Mouse (Mus musculus): Measurements from ENCODE around the gene Nphp4. TPM values are rescaled to one million over a fixed set of nuclear protein-coding genes. Genes with fewer than 3 reads are reported as not detected.
A peak's percentile ranks its signal among the peaks of the same experiment; 100 is the strongest.
"Not testable (repeated sequence)": the region's sequence is repeated elsewhere in the genome, so short reads cannot be mapped to it uniquely, and the experiment has no call there.

Gene Nphp4
- polyA plus RNA-seq, 1 experiment from 2014 or later: 9.9 TPM

DNA sequence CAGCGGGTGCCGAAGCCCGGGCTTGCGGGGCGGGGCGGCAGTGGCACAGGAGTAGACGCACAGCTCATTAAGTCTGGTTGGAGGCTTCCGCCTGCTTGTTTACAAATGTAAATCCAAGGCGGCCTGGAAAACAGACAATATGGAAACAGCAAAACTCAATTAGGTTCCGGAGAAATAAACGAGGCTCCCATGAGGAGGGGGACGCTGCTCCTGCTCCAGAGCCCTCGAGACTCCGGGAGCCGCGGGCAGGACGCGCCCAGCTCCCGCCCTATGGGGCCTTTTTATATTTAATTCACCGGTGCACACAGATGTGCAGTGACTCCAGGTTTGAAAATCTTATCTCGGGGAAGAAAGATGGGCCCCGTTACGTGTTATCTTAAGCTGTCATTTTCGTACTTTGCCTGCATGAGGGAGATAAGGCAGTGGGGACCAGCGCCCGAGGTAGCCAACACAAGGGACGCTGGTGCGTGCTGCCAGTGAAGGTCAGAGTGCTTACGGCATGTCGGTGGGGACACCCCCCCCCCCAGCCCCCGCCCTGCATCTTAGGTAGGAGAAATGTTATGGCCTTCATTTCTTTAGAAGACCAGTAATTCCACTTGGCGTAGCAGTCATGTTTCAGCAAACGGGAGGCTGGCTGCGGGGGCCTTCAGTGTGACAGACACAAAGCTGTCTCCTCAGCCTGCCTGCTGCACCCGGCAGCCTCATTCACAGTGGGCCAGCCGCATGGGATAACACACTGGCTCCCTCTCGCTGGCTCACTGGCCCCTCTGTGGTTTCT, 71.6 kb downstream of the Nphp4 start:
- peak overlapping the region; percentile 75 for H3K27ac ChIP-seq
- H3K4me1 ChIP-seq (replicated peaks): peaks cover 44% of the 10 kb centered on the region
- no peak for DNase-seq (ENCODE audit: low spot score)
- H3K9me3 ChIP-seq: peaks cover 12% of the 10 kb centered on the region; the same call in 1 of the 2 replicates
- no peaks in the 10 kb centered on the region for H3K27me3 ChIP-seq (ENCODE audit: insufficient read depth, poor library complexity, severe bottlenecking)
- peaks cover 33% of the 10 kb centered on the region for H3K36me3 ChIP-seq
- 47% methylated on average over 37 of the region's 37 CpGs for WGBS
- H3K4me3 ChIP-seq: no peak overlapping the region

DNA sequence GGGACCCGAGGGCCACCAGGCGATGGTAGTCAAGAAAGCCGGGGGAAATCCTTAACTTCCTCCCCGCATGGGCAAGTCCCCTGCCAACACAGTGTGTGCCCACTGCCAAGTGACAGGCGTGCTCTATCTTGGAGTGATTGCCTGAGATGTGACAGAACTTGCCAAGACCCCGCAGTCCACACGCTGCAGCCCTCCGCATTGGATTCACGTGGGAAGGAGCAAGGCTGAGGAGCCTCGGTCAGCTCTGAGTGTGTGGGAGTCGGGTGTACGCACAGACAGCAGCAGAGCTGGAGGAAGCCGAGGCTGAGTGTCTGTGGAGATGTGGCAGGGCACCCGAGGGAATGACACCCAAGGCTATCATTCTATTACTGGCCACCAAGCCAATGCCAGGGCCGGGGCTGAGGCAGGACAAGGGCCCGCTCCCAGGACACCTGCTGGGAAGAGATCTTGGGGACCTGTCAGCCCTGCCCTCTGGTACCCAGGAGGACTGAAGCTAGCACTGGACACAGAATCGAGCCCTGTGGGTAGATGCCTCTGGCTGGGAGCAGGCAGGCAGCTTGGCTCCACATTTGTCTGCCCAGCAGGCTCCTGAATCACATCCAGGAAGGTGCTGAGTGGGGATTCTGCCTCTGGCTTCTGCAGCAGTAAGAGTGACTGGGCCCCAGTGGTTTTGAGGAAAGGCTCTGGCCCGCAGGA, 73.1 kb downstream of the Nphp4 start:
- 90% methylated on average over 18 of the region's 18 CpGs for WGBS
- peaks cover 21% of the 10 kb centered on the region for H3K36me3 ChIP-seq

DNA sequence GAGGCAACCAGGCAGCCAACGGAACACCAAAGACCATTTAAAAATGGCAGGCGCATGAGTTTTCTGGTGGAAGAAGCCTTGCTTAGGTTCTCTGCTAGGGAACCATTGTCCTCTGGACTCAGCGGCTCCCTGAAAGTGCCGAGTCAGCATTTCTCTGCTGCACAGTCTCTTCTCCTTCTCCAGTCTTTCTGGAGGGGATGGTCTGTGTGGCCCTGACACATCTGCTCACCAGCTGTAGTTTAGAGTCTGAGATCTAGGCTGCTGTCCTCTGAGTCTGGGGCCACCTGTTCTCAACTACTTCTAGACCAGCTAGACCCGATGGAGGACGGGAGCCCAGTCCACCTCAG, 73.7 kb downstream of the Nphp4 start:
- Histone ChIP-seq H3K36me3 (peaks cover 16% of the 10 kb centered on the region), H3K27me3 (ENCODE audit: insufficient read depth, poor library complexity, severe bottlenecking) (no peaks in the 10 kb centered on the region), H3K27ac (peak overlapping the region; percentile 64), H3K4me3 (no peak overlapping the region), H3K4me1 (replicated peaks) (peaks cover 56% of the 10 kb centered on the region), H3K9me3 (peaks cover 10% of the 10 kb centered on the region; the same call in 1 of the 2 replicates)
- no peak for DNase-seq (ENCODE audit: low spot score)
- 93% methylated on average over 6 of the region's 6 CpGs for WGBS

More for the DNA sequence above, 73.1 kb downstream of the Nphp4 start:
- H3K4me3 ChIP-seq: no peak overlapping the region
- H3K27ac ChIP-seq: peak overlapping the region; percentile 64
- H3K4me1 ChIP-seq (replicated peaks): peaks cover 54% of the 10 kb centered on the region
- peaks cover 12% of the 10 kb centered on the region; the same call in 1 of the 2 replicates for H3K9me3 ChIP-seq
- no peaks in the 10 kb centered on the region for H3K27me3 ChIP-seq (ENCODE audit: insufficient read depth, poor library complexity, severe bottlenecking)
- no peak for DNase-seq (ENCODE audit: low spot score)

DNA sequence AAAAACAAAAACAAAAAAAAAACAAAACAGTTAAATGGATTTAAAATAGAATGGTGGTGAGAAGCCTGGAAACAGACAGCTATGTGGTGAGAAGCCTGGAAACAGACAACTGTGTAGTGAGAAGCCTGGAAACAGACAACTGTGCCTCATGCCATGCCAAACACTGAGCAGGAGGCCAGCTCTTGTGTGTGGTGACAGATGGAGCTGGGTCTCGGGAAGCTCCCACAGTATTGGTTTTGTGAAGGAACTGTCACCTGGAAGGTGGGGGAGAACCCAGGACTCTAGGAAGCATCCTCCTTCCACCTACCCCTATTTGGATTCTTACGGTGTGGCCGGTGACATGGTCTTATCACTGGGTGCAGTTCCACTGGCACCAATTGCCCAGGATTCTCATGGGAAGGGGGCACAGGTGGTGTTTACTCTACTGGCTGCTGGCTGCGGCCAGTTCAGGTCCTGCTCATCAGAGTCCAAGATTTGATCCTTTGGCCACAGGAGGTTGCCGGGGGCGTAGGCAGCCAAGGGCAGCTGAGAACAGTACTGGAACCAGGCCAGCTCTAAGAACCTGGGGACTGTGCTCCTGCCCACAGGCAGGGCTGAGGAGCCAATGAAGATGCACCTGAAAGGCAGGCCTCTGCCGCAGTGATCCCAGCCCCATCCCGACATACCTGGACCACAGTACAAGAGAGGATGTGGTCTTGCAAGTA, 77.2 kb downstream of the Nphp4 start:
- 91% methylated on average over 8 of the region's 8 CpGs for WGBS
- no peaks in the 10 kb centered on the region for H3K27me3 ChIP-seq (ENCODE audit: insufficient read depth, poor library complexity, severe bottlenecking)
- H3K27ac ChIP-seq: peak overlapping the region; percentile 29

DNA sequence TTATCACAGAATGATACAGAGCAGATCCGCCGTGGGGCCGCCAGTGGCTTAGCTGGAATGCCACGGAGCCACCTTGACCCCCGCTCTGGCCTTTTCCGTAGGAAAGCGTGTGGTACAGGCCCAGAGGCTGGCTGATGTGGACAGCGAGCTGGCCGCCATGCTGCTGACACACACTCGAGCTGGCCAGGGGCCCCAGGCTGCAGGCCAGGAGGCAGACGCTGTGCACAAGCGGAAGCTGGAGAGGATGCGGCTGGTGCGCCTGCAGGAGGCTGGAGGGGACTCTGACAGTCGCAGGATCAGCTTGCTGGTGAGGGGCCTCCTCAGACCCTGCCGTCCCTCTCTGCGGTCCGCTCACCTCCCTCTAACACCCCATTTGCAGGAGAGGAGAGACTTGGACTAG, 77.9 kb downstream of the Nphp4 start:
- WGBS: 60% methylated on average over 18 of the region's 18 CpGs
- Histone ChIP-seq H3K4me1 (replicated peaks) (peaks cover 63% of the 10 kb centered on the region), H3K27ac (peak overlapping the region; percentile 71), H3K4me3 (no peak overlapping the region), H3K9me3 (peaks cover 5% of the 10 kb centered on the region; the same call in 1 of the 2 replicates), H3K27me3 (ENCODE audit: insufficient read depth, poor library complexity, severe bottlenecking) (0 out of 2 replicates have a peak, but pooled peaks cover 2% of the 10 kb centered on the region), H3K36me3 (peaks cover 8% of the 10 kb centered on the region)
- no peak for DNase-seq (ENCODE audit: low spot score)

More for the DNA sequence above, 77.2 kb downstream of the Nphp4 start:
- peaks cover 63% of the 10 kb centered on the region for H3K4me1 ChIP-seq (replicated peaks)
- no peak overlapping the region for H3K4me3 ChIP-seq
- no peak for DNase-seq (ENCODE audit: low spot score)
- peaks cover 8% of the 10 kb centered on the region for H3K36me3 ChIP-seq
- peaks cover 5% of the 10 kb centered on the region; the same call in 1 of the 2 replicates for H3K9me3 ChIP-seq

DNA sequence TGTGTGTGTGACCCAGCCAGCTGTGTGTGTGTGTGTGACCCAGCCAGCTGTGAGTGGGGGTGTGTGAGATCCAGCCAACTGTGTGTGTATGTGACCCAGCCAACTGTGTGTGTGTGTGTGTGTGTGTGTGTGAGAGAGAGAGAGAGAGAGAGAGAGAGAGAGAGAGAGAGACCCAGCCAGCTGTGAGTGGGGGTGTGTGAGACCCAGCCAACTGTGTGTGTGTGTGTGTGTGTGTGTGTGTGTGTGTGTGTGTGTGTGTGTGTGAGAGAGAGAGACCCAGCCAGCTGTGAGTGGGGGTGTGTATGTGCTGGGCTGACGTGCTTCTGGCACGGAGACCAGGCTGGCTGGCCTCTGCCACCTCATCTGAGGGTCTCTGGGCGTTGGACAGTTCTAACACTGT, 79.3 kb downstream of the Nphp4 start:
- Histone ChIP-seq H3K27ac (peak overlapping the region; percentile 71), H3K4me1 (replicated peaks) (peaks cover 75% of the 10 kb centered on the region)
- H3K36me3 ChIP-seq; H3K4me3 ChIP-seq; H3K27me3 ChIP-seq (ENCODE audit: insufficient read depth, poor library complexity, severe bottlenecking); DNase-seq (ENCODE audit: low spot score); H3K9me3 ChIP-seq: not testable (repeated sequence)
- 83% methylated on average over 1 of the region's 3 CpGs for WGBS

DNA sequence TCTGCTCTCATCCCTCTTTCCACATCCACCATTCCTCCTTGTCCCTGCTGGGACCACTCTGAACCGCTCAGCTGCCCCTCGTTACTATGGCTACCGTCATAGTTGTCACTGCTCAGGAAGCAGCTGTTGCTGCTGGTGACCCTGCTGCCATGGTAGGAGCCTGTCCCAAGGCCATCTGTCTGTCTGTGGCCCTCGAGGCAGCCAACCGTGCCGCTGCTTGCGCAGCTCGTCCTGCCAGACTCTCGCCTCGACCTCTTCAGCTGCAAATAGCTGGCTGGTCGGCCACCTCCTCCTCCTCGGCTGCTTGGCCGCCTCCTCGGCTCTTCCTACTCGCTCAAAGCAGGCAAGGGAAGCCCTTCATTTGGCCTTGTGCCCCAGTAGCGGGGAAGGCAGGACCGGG, 81.7 kb downstream of the Nphp4 start:
- WGBS: 19% methylated on average over 17 of the region's 17 CpGs

DNA sequence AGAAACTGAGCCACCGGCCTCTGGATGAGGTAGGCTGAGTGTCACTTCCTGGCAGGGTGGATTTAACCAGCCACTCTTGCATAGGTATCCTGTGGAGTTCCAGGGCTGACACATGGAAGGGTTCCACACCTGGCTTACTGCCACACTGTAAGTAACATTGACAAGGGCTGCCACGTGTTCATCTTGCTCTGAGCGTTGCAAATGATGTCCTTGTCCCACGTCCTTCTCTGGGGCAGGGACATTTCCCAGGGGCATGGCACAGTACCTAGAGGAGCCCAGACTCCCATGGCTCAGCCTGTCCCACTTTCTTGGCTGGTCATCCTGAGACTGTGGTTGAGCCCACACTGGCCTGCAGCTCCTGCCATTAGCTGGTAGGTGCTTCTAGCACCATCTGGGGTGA, 91.5 kb downstream of the Nphp4 start:
- H3K4me3 ChIP-seq: no peak overlapping the region
- DNase-seq (ENCODE audit: low spot score): no peak
- H3K9me3 ChIP-seq: no peaks in the 10 kb centered on the region
- H3K27ac ChIP-seq: no peak overlapping the region
- no peaks in the 10 kb centered on the region for H3K27me3 ChIP-seq (ENCODE audit: insufficient read depth, poor library complexity, severe bottlenecking)
- H3K4me1 ChIP-seq (replicated peaks): peaks cover 50% of the 10 kb centered on the region
- peaks cover 9% of the 10 kb centered on the region for H3K36me3 ChIP-seq
- 82% methylated on average over 4 of the region's 4 CpGs for WGBS

More for the DNA sequence above, 81.7 kb downstream of the Nphp4 start:
- Histone ChIP-seq H3K4me1 (replicated peaks) (peaks cover 86% of the 10 kb centered on the region), H3K4me3 (no peak overlapping the region), H3K27me3 (ENCODE audit: insufficient read depth, poor library complexity, severe bottlenecking) (0 out of 2 replicates have a peak, but pooled peaks cover 5% of the 10 kb centered on the region), H3K36me3 (peaks cover 22% of the 10 kb centered on the region), H3K9me3 (no peaks in the 10 kb centered on the region), H3K27ac (peak overlapping the region; percentile 79)
- DNase-seq (ENCODE audit: low spot score): peak; percentile 72

DNA sequence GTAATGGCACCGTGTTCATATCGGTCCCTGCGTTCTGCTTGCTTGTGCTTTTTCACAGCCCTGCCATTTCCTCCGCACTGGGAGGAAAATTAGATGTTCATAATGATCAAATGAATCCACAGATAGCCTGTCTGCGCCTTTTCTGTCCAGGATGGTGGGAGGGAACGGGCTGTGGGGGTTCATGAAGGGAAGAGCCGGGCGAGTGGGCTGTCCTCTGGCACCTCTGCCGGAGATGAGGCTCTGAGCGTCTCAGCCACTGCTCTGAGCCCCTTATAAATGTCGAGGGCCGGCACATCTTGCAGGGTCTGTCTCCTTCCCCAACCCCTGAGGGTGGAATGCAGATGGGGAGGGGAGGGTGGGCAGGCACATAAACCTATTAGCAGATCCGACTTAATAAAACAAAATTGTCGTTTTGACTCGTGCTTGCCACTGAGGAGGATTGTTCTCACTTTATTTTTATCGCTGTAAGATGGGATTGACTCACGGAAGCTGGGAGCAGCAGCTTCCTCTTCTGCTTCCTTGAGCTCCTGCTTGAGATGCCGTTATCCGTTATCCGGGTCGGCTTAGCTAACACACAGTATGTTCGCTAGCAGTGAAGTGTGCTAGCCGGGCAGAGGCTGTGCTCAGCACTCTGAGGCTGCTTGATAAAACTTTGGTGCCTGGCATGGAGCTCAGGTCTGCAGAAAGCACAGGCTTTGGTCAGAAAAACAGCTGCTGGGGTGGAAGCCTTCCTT, 92.3 kb downstream of the Nphp4 start:
- 68% methylated on average over 23 of the region's 23 CpGs for WGBS
- Histone ChIP-seq H3K27ac (peak overlapping the region; percentile 35; the same call in 1 of the 2 replicates), H3K4me3 (no peak overlapping the region), H3K9me3 (no peaks in the 10 kb centered on the region), H3K36me3 (peaks cover 7% of the 10 kb centered on the region), H3K4me1 (replicated peaks) (peaks cover 42% of the 10 kb centered on the region), H3K27me3 (ENCODE audit: insufficient read depth, poor library complexity, severe bottlenecking) (no peaks in the 10 kb centered on the region)
- no peak for DNase-seq (ENCODE audit: low spot score)

DNA sequence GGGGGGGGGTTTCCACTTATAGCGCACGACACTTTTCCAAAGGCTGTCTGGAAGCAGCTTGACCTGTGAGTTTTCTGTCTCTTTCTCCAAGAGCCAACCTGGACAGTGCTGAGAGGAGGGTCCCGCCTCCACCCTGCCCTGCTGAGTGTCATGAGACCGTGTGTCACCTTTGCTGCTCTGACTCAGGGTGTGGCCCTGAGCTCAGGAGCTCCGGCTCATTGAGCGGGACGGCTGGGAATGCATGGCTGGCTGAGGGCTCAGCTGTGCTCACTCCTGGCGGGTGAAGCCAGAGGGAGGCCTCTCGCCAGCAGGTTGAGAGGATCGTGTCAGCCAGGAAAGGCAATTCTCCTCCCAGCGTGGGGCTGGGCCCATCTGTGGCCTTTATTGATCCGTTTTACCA, 97.8 kb downstream of the Nphp4 start:
- H3K4me3 ChIP-seq: no peak overlapping the region
- no peaks in the 10 kb centered on the region for H3K27me3 ChIP-seq (ENCODE audit: insufficient read depth, poor library complexity, severe bottlenecking)
- no peaks in the 10 kb centered on the region; the same call in 1 of the 2 replicates for H3K9me3 ChIP-seq
- H3K36me3 ChIP-seq: no peaks in the 10 kb centered on the region
- H3K27ac ChIP-seq: no peak overlapping the region; the same call in 1 of the 2 replicates
- DNase-seq (ENCODE audit: low spot score): no peak
- peaks cover 34% of the 10 kb centered on the region for H3K4me1 ChIP-seq (replicated peaks)
- WGBS: 62% methylated on average over 12 of the region's 12 CpGs

DNA sequence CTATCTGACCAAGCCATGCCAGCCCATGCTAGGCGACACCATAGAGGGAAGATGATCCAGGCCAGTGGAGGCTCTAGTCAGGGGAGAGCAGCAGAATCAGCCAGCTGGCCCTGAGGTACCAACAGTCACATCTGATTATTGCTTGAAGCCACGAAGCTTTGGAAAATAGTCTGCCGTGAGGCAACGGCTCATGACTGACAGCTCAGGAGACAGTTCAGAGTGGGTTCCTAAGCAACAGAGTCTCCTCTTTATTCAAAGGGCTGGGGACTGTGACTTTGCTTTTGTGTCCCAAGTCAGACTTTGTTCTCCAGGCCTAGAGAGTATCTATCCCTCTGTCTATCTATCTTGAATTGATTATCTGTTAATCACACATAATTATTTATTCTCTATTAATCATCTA, 100.3 kb downstream of the Nphp4 start:
- peak; percentile 30 for DNase-seq (ENCODE audit: low spot score)
- H3K27ac ChIP-seq: no peak overlapping the region; the same call in 1 of the 2 replicates

DNA sequence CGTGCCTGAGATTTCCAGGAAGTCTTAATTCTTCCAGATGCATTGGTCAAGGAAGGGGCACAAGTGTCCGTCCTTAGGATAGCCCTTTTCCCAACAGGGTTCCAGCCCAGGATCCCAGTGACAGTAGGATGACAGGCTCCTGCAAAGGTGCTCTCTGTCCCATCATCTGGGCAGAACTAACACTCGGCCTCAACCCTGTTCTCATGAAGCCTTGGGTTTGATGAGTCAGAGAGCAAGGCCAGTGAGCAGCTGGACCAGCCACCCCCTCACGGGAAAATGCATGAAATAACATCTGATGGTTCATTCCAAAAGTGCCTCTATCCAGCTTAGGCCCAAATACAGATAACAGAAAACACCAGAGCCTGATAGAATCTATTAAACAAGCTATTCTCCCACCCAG, 103.5 kb downstream of the Nphp4 start:
- Histone ChIP-seq H3K36me3 (no peaks in the 10 kb centered on the region), H3K27ac (no peak overlapping the region), H3K9me3 (no peaks in the 10 kb centered on the region; the same call in 1 of the 2 replicates), H3K4me3 (no peak overlapping the region), H3K4me1 (replicated peaks) (peaks cover 20% of the 10 kb centered on the region), H3K27me3 (ENCODE audit: insufficient read depth, poor library complexity, severe bottlenecking) (no peaks in the 10 kb centered on the region)
- 87% methylated on average over 4 of the region's 4 CpGs for WGBS
- DNase-seq (ENCODE audit: low spot score): no peak

More for the DNA sequence above, 100.3 kb downstream of the Nphp4 start:
- WGBS: 42% methylated on average over 4 of the region's 4 CpGs
- H3K9me3 ChIP-seq: no peaks in the 10 kb centered on the region; the same call in 1 of the 2 replicates
- no peaks in the 10 kb centered on the region for H3K36me3 ChIP-seq
- H3K4me3 ChIP-seq: no peak overlapping the region
- no peaks in the 10 kb centered on the region for H3K27me3 ChIP-seq (ENCODE audit: insufficient read depth, poor library complexity, severe bottlenecking)
- H3K4me1 ChIP-seq (replicated peaks): peaks cover 21% of the 10 kb centered on the region

Data from hindbrain, embryonic 10.5 days (tissue).